In the genomic region with DNA sequence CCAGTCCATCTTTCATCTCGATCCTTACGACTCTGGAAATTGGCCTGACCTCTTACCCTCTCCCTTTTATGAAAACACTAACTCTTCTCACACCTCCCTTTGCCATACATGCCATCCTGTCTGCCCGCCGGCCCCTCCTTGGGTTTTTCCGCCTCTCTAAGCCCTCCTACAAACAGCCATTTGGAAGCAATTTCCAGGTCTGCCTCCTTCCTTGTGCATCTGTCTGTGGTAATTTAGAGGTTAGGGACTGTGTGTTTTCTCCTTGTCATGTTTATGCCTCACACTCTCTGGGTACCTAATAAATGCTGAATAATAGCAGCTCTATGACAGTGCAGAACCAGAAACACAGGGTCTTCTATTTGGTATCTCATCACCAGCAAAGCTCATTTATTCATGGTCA, we compare ENCODE assay signal across 25 mouse cellular contexts.
A peak's percentile ranks its signal among the peaks of the same experiment; 100 is the strongest.
DNase-seq lines count a peak whose midpoint lies in the region; ATAC-seq lines count a peak whose summit lies in the region.
"Had no signal": no experiment of that assay in that cellular context is flagged by ENCODE, and none has a peak within 500 bp of the region (broad histone marks: within the 10 kb centered on the region; RNA-seq: fewer than 3 reads in every experiment).

No protein-coding gene starts in this region.

- H3K4me3 ChIP-seq in hindbrain, embryonic 16.5 days (ENCODE audit: low read length): no peak overlapping the region
- H3K4me3 ChIP-seq in hindbrain, embryonic 10.5 days: no peak overlapping the region
- H3K4me3 ChIP-seq in embryonic facial prominence, embryonic 11.5 days (ENCODE audit: low read depth, low read length): no peak overlapping the region
- H3K4me3 ChIP-seq: heart, embryonic 10.5 days; kidney, embryonic 15.5 days; midbrain, embryonic 12.5 days had no signal

- H3K27me3 ChIP-seq in hindbrain, embryonic 16.5 days (replicated peaks; ENCODE audit: control insufficient read depth, insufficient read depth, low read length): no peaks in the 10 kb centered on the region; the same call in 1 of the 2 replicates
- H3K27me3 ChIP-seq in hindbrain, embryonic 10.5 days (ENCODE audit: insufficient read depth, poor library complexity, severe bottlenecking): peaks cover 15% of the 10 kb centered on the region; the same call in 1 of the 2 replicates
- no peaks in the 10 kb centered on the region for H3K27me3 ChIP-seq in embryonic facial prominence, embryonic 11.5 days (ENCODE audit: control insufficient read depth, insufficient read depth, low read length)
- H3K27me3 ChIP-seq: CH12.LX; kidney, embryonic 15.5 days; Patski had no signal

- H3K9me3 ChIP-seq in hindbrain, embryonic 16.5 days (ENCODE audit: control insufficient read depth, low read length): no peaks in the 10 kb centered on the region
- no peaks in the 10 kb centered on the region for H3K9me3 ChIP-seq in hindbrain, embryonic 10.5 days
- no peaks in the 10 kb centered on the region for H3K9me3 ChIP-seq in embryonic facial prominence, embryonic 11.5 days (replicated peaks; ENCODE audit: control insufficient read depth, low read length)
- H3K9me3 ChIP-seq: heart, embryonic 10.5 days; kidney, embryonic 15.5 days; midbrain, embryonic 12.5 days had no signal

- H3K27ac ChIP-seq in hindbrain, embryonic 16.5 days (ENCODE audit: low read depth, low read length): no peak overlapping the region
- H3K27ac ChIP-seq in hindbrain, embryonic 10.5 days: no peak overlapping the region
- H3K27ac ChIP-seq in embryonic facial prominence, embryonic 11.5 days (replicated peaks; ENCODE audit: low read depth, low read length): no peak overlapping the region
- H3K27ac ChIP-seq: heart, embryonic 10.5 days; kidney, embryonic 15.5 days; midbrain, embryonic 12.5 days had no signal

- no peaks in the 10 kb centered on the region for H3K36me3 ChIP-seq in hindbrain, embryonic 16.5 days (ENCODE audit: control insufficient read depth, insufficient read depth, low read length)
- no peaks in the 10 kb centered on the region for H3K36me3 ChIP-seq in hindbrain, embryonic 10.5 days
- no peaks in the 10 kb centered on the region for H3K36me3 ChIP-seq in embryonic facial prominence, embryonic 11.5 days (replicated peaks; ENCODE audit: control insufficient read depth, insufficient read depth, low read depth, low read length)
- H3K36me3 ChIP-seq: G1E; heart, embryonic 10.5 days; kidney, embryonic 15.5 days; midbrain, embryonic 12.5 days had no signal

- 67% methylated on average over 5 of the region's 5 CpGs for WGBS in hindbrain, embryonic 16.5 days
- WGBS in hindbrain, embryonic 10.5 days: 61% methylated on average over 5 of the region's 5 CpGs
- WGBS in embryonic facial prominence, embryonic 11.5 days: 22% methylated on average over 5 of the region's 5 CpGs

- H3K4me2 ChIP-seq in hindbrain, embryonic 16.5 days (ENCODE audit: low read length): no peak overlapping the region
- no peak overlapping the region for H3K4me2 ChIP-seq in embryonic facial prominence, embryonic 11.5 days (ENCODE audit: low read depth, low read length)
- H3K4me2 ChIP-seq: kidney, embryonic 15.5 days; midbrain, embryonic 12.5 days had no signal

- DNase-seq in hindbrain, embryonic 10.5 days (ENCODE audit: low spot score): no peak
- DNase-seq in embryo, embryonic 10.5 days (ENCODE audit: low spot score): peak; percentile 55
- DNase-seq in embryonic facial prominence, embryonic 11.5 days (ENCODE audit: low spot score): peak; percentile 60
- peak; percentile 42 for DNase-seq in mesoderm, embryonic 11.5 days (ENCODE audit: low read depth, low spot score)
- no peak for DNase-seq in cerebellum, postnatal 14 days
- DNase-seq in gastrocnemius, postnatal 36 days: no peak
- no peak for DNase-seq in ovary, postnatal 36 days (ENCODE audit: low spot score)
- DNase-seq: adrenal gland, adult 2 months; B cell, adult 2 months; cerebellum, adult 11-12 months; cerebellum, postnatal 10 days; heart, postnatal 4 days; kidney, adult 11 months; kidney, postnatal 4 days; layer of hippocampus, adult 9-11 months; retina, postnatal 1 day; right cerebral cortex, postnatal 25 days; thymus, postnatal 14 days had no signal

- peak; percentile 37; the same call in 1 of the 2 replicates for ATAC-seq in hindbrain, embryonic 16.5 days
- ATAC-seq in embryonic facial prominence, embryonic 11.5 days (replicated peaks; ENCODE audit: insufficient number of reproducible peaks, low FRiP score, low TSS enrichment, low read depth): no peak
- ATAC-seq: Patski had no signal

- H3K4me1 ChIP-seq in hindbrain, embryonic 16.5 days (ENCODE audit: control insufficient read depth, insufficient read depth, low read depth, low read length): peaks cover 7% of the 10 kb centered on the region
- H3K4me1 ChIP-seq in hindbrain, embryonic 10.5 days (replicated peaks): peaks cover 67% of the 10 kb centered on the region
- peaks cover 3% of the 10 kb centered on the region for H3K4me1 ChIP-seq in embryonic facial prominence, embryonic 11.5 days (ENCODE audit: control insufficient read depth, insufficient read depth, low read length)

- H3K9ac ChIP-seq in hindbrain, embryonic 16.5 days (ENCODE audit: low read depth, low read length): no peak overlapping the region
- H3K9ac ChIP-seq in embryonic facial prominence, embryonic 11.5 days (replicated peaks; ENCODE audit: low read length): no peak overlapping the region
- H3K9ac ChIP-seq: kidney, embryonic 15.5 days; midbrain, embryonic 12.5 days had no signal

- intact Hi-C loops in gastrocnemius, postnatal 36 days (cut with DNase I): no loop called here

Comparison
In these comparisons a context has a peak if more than half of its experiments do, and no peak if none do; other contexts are left out.
1. DNase-seq: peak in embryo, embryonic 10.5 days (single experiment), embryonic facial prominence, embryonic 11.5 days (single experiment) and mesoderm, embryonic 11.5 days (single experiment); none in hindbrain, embryonic 10.5 days (single experiment), cerebellum, postnatal 14 days (0 of 2), gastrocnemius, postnatal 36 days (0 of 2) and ovary, postnatal 36 days (single experiment).